Mouse (Mus musculus) liver, adult 2 months (tissue): ENCODE measurements at regions not wholly inside any gene's neighbourhood (a gene's known extent, or its start where the extent isn't known, plus 50 kb on each side); places are given as distances from the start of the nearest gene placed in this dataset.
A peak's percentile ranks its signal among the peaks of the same experiment; 100 is the strongest.

ENCODE experiments used
- DNase-seq: peaks from one replicate; pipeline ENCODE4 v3.0.0-alpha.2; 2011; ENCODE audit warnings: low read depth, low spot score; ENCODE audit errors: extremely low read depth
- H3K27ac ChIP-seq: fragments of 200-500 bp; replicated peaks from 2 replicates; pipeline ENCODE4 v1.5.1; 2012; ENCODE audit warnings: low read depth, mild to moderate bottlenecking, control low read depth, inconsistent platforms, low read length; ENCODE audit not compliant: insufficient read depth
- H3K27me3 ChIP-seq: fragments of 200-500 bp; 2 replicates; pipeline ENCODE4 v1.6.1; 2012; ENCODE audit warnings: mild to moderate bottlenecking, moderate library complexity, low read length, inconsistent platforms; ENCODE audit not compliant: control insufficient read depth, insufficient read depth
- H3K36me3 ChIP-seq: fragments of 200-500 bp; 2 replicates; pipeline ENCODE4 v1.6.1; 2012; ENCODE audit warnings: low read length, inconsistent platforms; ENCODE audit not compliant: control insufficient read depth, insufficient read depth
- H3K4me1 ChIP-seq: fragments of 200-500 bp; 2 replicates; pipeline ENCODE4 v1.6.1; 2011; ENCODE audit warnings: low read length; ENCODE audit not compliant: control insufficient read depth, insufficient read depth
- H3K4me3 ChIP-seq: fragments of 200-500 bp; 2 replicates; pipeline ENCODE4 v1.5.1; 2011; ENCODE audit warnings: low read depth, mild to moderate bottlenecking, control low read depth, low read length, moderate library complexity; ENCODE audit not compliant: insufficient read depth
- H3K79me2 ChIP-seq: fragments of 200-500 bp; 2 replicates; pipeline ENCODE4 v1.6.1; 2012; ENCODE audit warnings: inconsistent platforms, mild to moderate bottlenecking, low read length, moderate library complexity; ENCODE audit not compliant: control insufficient read depth, insufficient read depth
- H3K9ac ChIP-seq: fragments of 200-500 bp; 2 replicates; pipeline ENCODE4 v1.6.1; 2012; ENCODE audit warnings: low read depth, mild to moderate bottlenecking, control low read depth, inconsistent platforms, low read length
- CTCF ChIP-seq: fragments of 200-500 bp; IDR thresholded peaks from 2 replicates; pipeline ENCODE4 v1.5.1; 2011; ENCODE audit warnings: low read depth, low read length, control low read depth
- POLR2A ChIP-seq: fragments of 200-500 bp; IDR thresholded peaks from 2 replicates; pipeline ENCODE4 v1.6.1; 2011; ENCODE audit warnings: low read length, control low read depth; ENCODE audit not compliant: insufficient read depth; ENCODE audit errors: extremely low read depth
- WGBS: fragments of 180-500 bp; shearing (Covaris S2); methylation state at CpG from one replicate; pipeline ENCODE4 v1.1.7; 2018; 5-methylcytosine and 5-hydroxymethylcytosine counted together

GRCm38 (mm10) chr11:40599956-40600772 lies 94.8 kb downstream of the Mat2b start:
- peak; percentile 13 for DNase-seq
- Histone ChIP-seq H3K79me2 (no peaks in the 10 kb centered on the region), H3K4me3 (no peak overlapping the region), H3K36me3 (no peaks in the 10 kb centered on the region), H3K27me3 (no peaks in the 10 kb centered on the region), H3K9ac (no peak overlapping the region), H3K27ac (no peak overlapping the region), H3K4me1 (peaks cover 2% of the 10 kb centered on the region)
- TF ChIP-seq POLR2A (no peak), CTCF (no peak)
- WGBS: 4% methylated on average over 15 of the region's 15 CpGs

DNA sequence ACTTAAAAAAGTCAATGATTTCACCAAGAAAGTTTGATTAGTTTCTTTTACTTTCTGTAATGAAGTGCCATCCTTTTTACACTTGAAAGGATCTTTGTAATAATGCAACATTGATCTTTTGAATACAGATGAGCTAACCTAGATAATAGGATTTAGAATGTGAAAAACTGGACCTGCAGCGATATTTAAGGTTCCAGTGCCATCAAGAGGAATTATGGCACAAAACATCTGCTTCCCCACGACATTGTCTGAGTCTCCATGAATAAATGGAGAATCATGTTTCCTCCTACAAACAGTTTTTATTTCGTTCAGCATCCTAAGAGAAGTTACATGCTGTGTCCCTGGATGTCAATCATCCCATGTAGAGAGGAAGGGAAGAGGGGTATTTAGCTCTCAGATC lies 98.7 kb downstream of the Mat2b start:
- H3K27ac ChIP-seq: no peak overlapping the region
- H3K4me1 ChIP-seq: peaks cover 2% of the 10 kb centered on the region
- no peaks in the 10 kb centered on the region for H3K36me3 ChIP-seq
- no peak overlapping the region for H3K4me3 ChIP-seq
- H3K79me2 ChIP-seq: no peaks in the 10 kb centered on the region
- no peak overlapping the region for H3K9ac ChIP-seq
- WGBS: 49% methylated on average over 3 of the region's 3 CpGs
- H3K27me3 ChIP-seq: no peaks in the 10 kb centered on the region
- no peak for DNase-seq
- TF ChIP-seq POLR2A (no peak), CTCF (no peak)

GRCm38 (mm10) chr11:40592056-40592455 lies 102.9 kb downstream of the Mat2b start:
- H3K4me1 ChIP-seq: no peaks in the 10 kb centered on the region
- H3K27ac ChIP-seq: no peak overlapping the region
- H3K27me3 ChIP-seq: no peaks in the 10 kb centered on the region
- DNase-seq: no peak
- TF ChIP-seq POLR2A (no peak), CTCF (no peak)
- H3K79me2 ChIP-seq: no peaks in the 10 kb centered on the region
- H3K4me3 ChIP-seq: no peak overlapping the region
- H3K36me3 ChIP-seq: no peaks in the 10 kb centered on the region
- H3K9ac ChIP-seq: no peak overlapping the region
- WGBS: 77% methylated on average over 4 of the region's 4 CpGs

DNA sequence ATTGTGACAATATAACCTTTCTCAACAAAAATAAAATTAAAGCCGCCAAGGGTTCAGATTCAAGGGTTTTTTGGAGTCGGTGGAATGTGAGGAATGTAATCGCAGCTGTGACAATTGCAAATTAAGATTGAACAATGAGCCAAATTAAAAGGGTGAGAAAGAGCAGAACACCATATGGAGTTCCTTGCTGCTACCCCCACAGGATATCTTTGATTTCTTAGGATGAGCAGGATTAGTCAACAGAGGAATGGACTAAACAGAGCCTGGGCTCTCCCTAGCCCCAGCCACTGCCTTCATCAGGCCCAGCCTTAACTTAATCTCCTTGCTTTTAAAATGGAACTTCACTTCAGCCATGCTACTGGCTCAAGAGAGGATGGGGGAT lies 121.3 kb downstream of the Mat2b start:
- no peaks in the 10 kb centered on the region for H3K36me3 ChIP-seq

DNA sequence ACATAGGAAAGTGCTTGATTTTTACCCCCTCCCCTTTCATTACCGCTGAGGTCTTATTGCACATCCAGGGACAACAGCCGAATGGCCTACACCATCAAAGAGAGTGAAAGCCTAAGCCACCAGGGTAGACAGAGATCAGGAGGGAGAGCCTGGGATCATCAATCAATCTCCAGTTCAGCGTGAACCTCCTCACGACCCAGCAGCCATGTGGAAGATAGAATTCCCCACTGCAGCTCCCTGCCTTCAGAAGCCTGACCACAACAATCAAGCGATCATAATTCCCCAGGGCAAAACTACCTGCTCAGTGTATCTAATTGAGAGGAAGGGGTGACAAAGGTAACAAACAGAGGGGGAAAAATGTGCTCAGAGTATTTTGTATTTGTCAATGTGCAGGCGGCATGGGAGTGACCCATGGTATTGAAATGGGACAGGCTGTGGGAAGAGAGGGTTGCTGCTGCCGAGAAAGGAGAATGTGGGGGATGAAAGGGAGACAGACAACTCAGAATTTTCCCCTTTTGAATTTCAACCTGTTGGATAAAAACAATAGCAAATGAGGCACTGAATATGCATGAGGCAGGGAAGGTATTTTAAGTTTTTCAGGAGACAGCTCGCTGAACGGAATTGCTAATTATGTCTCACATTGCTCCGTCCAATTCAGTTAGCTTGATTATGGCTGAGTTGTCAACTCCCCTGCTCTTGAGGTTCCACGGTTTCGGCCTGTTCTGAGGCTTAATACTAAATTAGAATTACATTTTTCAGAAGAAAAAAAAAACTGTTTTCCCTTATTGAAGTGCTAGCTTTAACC lies 121.8 kb downstream of the Mat2b start:
- no peak overlapping the region for H3K27ac ChIP-seq
- 44% methylated on average over 12 of the region's 12 CpGs for WGBS
- TF ChIP-seq CTCF (no peak), POLR2A (no peak)
- H3K79me2 ChIP-seq: no peaks in the 10 kb centered on the region
- no peak overlapping the region for H3K9ac ChIP-seq
- H3K36me3 ChIP-seq: no peaks in the 10 kb centered on the region
- H3K4me3 ChIP-seq: no peak overlapping the region
- DNase-seq: no peak
- no peaks in the 10 kb centered on the region for H3K27me3 ChIP-seq
- H3K4me1 ChIP-seq: no peaks in the 10 kb centered on the region

More for the DNA sequence above, 121.3 kb downstream of the Mat2b start:
- WGBS: 35% methylated on average over 3 of the region's 3 CpGs
- DNase-seq: no peak
- H3K4me3 ChIP-seq: no peak overlapping the region
- no peak for TF ChIP-seq CTCF
- TF ChIP-seq POLR2A: no peak
- H3K27ac ChIP-seq: no peak overlapping the region
- no peaks in the 10 kb centered on the region for H3K27me3 ChIP-seq
- no peaks in the 10 kb centered on the region for H3K4me1 ChIP-seq
- no peaks in the 10 kb centered on the region for H3K79me2 ChIP-seq
- H3K9ac ChIP-seq: no peak overlapping the region
